Mouse (Mus musculus): ENCODE measurements around the gene Rap1a. TPM values are rescaled to one million over a fixed set of nuclear protein-coding genes. Genes with fewer than 3 reads are reported as not detected.

Gene Rap1a
- 557 TPM for polyA plus RNA-seq (2014; fragmentation: Illumina TruSeq; extraction: RNeasy Lipid Tissue Mini Kit (QIAGEN cat#74804))

DNA sequence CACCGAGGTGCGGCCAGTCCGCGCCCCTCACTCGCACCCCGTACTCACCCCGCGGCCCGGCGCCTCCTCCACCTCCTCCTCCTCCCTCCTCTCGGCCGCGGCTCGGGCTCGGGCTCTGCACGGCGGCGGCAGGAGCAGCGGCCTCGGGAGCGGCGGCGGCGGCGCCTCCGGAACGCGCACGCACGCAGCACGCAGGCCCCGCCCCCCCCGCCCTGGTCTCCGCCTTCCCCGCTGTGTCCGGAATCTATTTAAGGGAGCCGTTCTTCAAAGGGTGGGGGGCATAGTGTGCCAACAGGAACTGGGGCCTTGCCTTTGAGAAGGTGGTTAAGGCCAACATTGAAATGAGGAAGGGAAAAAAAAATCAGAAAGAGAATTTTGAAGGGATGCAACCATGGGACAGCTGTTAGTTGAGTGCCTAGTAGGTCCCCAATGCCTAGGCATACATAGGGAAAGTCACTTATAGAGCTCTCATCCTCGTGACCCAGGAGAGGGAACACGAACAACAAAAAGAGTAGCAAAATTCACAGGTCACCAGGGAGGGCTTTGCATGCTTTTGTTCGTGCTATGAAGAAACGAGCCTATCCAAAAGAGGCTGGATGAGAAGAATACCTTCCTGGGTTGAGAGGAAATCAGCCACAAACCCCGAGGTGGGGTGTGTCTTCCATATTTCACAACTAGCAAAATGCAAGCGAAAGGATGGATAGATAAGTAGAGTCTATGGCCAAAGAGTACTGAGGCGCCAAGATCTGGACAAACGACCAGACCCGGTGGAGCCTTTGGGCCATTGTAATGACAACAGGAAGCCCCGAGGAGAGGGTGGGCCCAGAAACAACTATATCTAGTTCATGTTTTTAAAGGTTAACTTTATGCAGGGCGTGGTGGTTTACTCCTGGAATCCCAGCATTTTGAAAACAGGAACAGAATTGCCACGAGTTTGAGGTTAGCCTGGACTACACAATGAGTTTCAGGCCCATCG lies at the start of gene Rap1a:
Rap1a (minus strand) TSS at position 146 of the 976 bp plus-strand sequence.

DNA sequence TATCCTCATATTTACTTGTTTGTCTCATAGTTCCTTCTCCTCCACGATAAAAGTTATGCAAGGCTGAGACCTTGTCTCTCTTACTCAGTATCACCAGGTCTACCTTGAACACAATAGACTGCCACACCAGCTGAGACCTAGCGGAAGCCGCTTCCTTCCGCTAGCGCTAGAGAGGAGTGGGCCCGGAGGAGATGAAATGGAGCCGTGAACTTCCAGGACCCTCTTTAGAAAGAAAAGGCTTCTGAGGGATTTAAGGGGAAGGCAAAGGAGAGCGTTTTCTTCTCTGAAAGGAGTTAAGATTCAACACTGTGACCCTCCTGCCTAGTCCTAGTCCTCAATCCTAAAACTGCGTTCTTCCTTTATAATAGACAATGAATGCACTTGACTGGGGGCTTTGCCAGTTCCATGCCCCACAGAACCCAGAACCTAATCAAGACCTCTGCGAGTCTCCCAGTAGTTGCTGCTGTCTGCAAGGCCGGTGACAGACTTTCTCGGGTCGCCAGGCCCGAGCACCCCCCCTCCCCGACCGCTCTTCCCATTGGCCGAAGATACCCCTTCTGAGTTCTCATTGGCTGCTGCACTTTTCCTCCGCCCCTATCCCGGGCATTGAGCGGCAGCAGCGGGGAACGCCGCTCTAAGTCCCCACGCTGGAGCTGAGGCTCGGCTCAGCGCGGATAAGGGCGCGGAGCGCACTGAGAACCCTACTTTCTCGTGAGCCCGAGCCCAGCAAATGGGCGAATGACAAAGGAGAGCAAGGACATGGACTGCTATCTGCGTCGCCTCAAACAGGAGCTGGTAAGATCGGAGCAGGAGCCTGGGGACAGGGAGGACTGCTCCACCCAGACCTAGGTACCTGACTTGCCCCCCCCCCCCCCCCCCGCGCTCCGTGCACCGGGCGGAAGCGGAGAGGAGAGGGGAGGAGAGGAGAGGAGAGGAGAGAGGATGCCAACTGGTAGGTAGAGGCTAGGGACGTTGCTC lies 96.8 kb downstream of the Rap1a start, which contains the start of gene Inka2:
Inka2 (plus strand) TSS at position 569 of the 978 bp plus-strand sequence.

DNA sequence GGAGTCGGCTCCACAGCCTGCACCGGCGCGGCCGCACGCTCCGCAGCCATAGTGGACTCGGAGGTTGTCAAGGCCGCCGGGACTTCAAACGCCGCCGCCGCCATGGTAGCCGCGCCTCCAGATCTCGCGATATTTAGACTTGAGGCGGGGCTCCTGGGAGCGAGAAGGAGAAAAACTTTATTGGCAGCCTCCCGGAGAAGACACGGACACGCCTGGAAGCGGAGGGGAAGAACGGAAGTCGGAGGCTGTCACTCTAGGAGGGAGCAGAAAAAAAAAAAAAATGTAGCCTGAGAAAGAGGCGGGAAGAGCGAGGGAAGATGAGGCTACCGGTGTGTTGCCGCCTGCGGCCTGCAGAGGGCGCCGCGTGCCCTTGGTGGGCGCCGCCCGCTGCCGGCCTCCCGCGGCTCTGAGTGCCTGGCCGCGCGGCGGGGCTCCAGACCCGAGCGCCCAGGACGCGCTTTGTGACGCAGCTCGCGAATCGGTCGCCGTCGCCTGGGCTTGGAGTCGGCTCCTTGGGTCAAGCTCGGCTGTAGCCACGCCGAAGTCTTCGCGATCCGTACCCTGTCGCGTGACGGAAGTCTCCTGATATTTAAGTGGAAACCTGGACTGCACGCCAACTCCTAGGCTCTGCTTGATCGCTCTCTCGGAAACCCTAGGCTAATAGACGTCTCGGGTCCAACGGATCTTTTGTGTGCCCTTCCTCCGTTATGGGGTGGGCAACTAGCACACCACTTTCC lies 113.6 kb downstream of the Rap1a start, which contains the start of gene Ddx20:
Ddx20 (minus strand) TSS at position 251 of the 737 bp plus-strand sequence.

Other genes starting within 250 kb of the Rap1a start
- gene Ddx20, start 113.8 kb downstream of the Rap1a start, polyA plus RNA-seq (2014; fragmentation: Illumina TruSeq; extraction: RNeasy Lipid Tissue Mini Kit (QIAGEN cat#74804)) = 46.2 TPM
- gene Inka2, start 96.7 kb downstream of the Rap1a start, polyA plus RNA-seq (2014; fragmentation: Illumina TruSeq; extraction: RNeasy Lipid Tissue Mini Kit (QIAGEN cat#74804)) = 1.7 TPM
- gene Adora3, start 69.5 kb upstream of the Rap1a start, polyA plus RNA-seq (2014; fragmentation: Illumina TruSeq; extraction: RNeasy Lipid Tissue Mini Kit (QIAGEN cat#74804)) = not detected
- gene Tmigd3, start 69.6 kb upstream of the Rap1a start, polyA plus RNA-seq (2014; fragmentation: Illumina TruSeq; extraction: RNeasy Lipid Tissue Mini Kit (QIAGEN cat#74804)) = not detected
- 1.3 TPM for gene I830077J02Rik, start 131.3 kb upstream of the Rap1a start, polyA plus RNA-seq (2014; fragmentation: Illumina TruSeq; extraction: RNeasy Lipid Tissue Mini Kit (QIAGEN cat#74804))
- 98.2 TPM for gene Wdr77, start 158.0 kb upstream of the Rap1a start, polyA plus RNA-seq (2014; fragmentation: Illumina TruSeq; extraction: RNeasy Lipid Tissue Mini Kit (QIAGEN cat#74804))
- 724 TPM for gene Atp5f1, start 158.8 kb upstream of the Rap1a start, polyA plus RNA-seq (2014; fragmentation: Illumina TruSeq; extraction: RNeasy Lipid Tissue Mini Kit (QIAGEN cat#74804))
- gene Ovgp1, start 172.4 kb upstream of the Rap1a start, polyA plus RNA-seq (2014; fragmentation: Illumina TruSeq; extraction: RNeasy Lipid Tissue Mini Kit (QIAGEN cat#74804)) = 1,411 TPM
- gene Pifo, start 213.3 kb upstream of the Rap1a start, polyA plus RNA-seq (2014; fragmentation: Illumina TruSeq; extraction: RNeasy Lipid Tissue Mini Kit (QIAGEN cat#74804)) = 16.6 TPM
- gene Chil5, start 231.5 kb upstream of the Rap1a start, polyA plus RNA-seq (2014; fragmentation: Illumina TruSeq; extraction: RNeasy Lipid Tissue Mini Kit (QIAGEN cat#74804)) = not detected

Measured in ovary, adult 10 weeks (tissue).